Mouse (Mus musculus): ENCODE data around the gene Arvcf.

The Arvcf gene

DNA sequence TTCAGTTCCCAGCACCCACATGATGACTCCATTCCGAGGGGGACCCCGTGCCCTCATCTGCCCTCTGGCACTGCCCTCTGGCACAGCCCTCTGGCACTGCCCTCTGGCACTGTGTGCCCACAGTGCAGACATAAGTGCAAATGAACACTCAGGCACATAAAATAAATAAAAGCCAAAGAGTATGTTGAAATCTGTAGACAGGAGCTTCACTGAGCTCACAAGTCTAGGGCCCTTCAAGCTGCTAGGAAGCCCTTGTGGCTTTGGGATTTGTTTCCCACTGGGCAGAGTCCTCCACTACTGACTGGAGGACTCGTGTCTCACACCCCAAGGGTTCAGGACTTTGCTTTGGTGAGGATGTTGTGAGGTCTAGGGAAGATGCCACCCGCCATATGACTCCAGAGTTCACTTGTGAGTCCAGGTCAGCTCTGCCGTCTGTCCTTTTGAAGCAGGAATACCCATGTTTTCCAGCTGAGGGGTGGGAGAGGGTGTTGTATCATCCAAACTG, 80.1 kb downstream of the Arvcf start:
- DNase-seq (ENCODE audit: low read depth, low spot score) = no peak

GRCm38 (mm10) chr16:18428516-18429042, 80.6 kb downstream of the Arvcf start:
- no peak for DNase-seq (ENCODE audit: low read depth, low spot score)

DNA sequence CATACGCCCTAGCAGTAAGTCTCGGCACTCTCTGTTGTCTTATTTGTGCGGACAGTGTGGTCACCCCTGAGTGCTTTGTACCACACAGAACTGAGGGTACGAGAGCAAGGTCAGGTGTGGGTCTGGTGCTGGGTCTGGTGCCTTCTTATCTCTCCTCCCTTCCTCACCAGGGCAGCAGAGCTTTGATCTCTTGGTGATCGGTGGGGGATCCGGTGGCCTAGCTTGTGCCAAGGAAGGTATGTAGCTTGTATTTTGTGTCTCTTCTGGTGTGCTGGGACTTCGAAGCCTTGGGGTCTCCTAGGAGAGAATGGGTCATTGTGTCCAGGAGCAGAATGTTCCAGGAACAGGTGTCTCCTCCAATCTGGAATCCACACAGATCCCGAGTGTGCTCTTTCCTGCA, 81.7 kb downstream of the Arvcf start:
- DNase-seq (ENCODE audit: low read depth, low spot score) = no peak

DNA sequence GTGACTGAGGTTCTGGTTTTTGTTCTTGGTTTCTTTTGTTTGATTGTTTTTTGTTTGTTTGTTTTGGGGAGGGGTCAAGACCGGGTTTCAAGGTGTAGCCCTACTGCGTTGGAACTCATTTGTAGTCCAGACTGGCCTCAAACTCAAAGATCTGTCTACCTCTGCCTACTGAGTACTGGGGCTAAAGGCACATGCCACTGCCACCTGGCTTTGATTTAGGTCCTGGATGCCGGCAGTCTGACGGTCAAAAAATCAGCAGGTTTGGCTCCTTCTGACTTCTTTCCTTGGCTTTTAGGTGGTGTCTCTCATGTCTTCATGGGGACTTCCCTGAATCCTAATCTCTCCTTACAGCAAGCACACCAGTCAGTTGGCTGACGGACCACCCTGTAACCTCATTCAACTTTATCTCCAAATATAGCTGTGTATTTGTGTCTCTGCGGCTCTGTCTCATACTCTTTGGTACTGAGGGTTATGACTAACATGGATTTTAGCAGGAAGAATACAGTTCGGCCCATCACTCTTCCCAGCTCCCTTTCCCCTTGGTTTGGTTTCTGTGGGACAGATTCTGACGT, 82.7 kb downstream of the Arvcf start:
- DNase-seq (ENCODE audit: low read depth, low spot score) = no peak

DNA sequence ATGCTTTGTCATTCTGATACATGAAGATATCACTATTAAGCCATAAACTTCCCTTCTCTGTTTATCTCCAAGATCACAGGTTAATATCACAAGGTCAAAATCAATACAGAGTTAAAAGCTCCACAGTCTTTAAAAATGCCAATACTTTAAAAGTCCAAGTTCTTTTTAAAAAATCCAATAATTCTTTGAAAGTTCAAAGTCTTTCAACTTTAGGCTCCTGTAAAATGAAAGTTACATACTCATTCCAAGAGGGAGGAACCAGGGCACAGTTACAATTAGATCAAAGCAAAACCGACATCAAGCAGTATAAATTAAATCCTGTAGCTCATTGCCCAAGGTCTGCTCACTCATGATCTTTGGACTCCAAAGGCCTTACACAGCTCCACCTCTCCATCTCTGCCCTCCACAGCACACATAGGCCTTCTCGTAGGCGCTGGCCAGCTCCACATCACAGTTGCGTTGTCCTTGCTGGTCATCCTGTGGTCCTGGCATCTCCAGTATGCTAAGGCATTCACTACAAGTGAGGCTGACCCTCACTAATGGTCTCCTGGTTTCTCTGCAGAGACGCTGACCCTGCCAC, 85.4 kb downstream of the Arvcf start:
- no peak for DNase-seq (ENCODE audit: low read depth, low spot score)

DNA sequence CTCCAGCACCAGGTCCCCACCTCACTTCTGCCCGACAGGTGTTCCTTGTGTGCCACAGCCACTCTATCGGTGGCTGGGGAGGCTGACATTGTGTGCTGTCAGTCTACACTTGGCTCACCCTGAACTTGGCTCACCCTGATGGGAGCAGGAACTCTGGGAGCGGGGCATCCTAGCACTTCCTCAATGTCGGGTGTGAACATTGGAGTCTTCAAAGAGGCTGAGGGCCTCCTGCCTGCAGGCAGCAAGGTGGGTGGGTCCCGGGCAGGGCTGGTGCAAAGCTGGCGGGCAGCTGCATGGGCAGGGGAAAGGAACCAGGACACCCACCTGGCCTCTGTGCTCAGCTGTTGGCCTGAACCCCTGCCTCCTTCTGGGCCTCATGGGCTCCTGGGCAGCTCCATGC, 88.1 kb downstream of the Arvcf start:
- no peak for DNase-seq (ENCODE audit: low read depth, low spot score)

- peak; percentile 94 for DNase-seq (ENCODE audit: low read depth, low spot score)
These were observed 95.4 kb downstream of the Arvcf start for GRCm38 (mm10) chr16:18443385-18443841.

DNA sequence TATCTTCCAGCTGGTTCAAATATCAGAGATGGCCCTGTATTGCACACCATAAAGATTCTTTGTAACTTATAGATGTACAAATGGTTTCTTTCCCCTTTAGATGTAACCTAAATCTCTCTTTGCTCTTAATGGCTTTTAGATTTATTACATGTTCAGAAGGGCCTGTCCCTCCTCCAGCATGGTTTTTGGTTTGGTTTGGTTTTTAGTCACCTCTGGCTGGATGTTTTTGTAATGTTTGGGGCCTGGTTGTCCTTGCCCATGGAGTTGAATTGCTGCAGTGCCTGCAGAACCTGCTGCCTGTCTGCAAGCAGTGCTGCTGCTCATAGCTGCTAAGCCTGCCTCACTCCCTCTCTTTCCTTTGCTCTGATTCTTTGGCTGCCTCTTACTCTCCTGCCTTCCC, 99.3 kb downstream of the Arvcf start:
- DNase-seq (ENCODE audit: low read depth, low spot score) = no peak

DNA sequence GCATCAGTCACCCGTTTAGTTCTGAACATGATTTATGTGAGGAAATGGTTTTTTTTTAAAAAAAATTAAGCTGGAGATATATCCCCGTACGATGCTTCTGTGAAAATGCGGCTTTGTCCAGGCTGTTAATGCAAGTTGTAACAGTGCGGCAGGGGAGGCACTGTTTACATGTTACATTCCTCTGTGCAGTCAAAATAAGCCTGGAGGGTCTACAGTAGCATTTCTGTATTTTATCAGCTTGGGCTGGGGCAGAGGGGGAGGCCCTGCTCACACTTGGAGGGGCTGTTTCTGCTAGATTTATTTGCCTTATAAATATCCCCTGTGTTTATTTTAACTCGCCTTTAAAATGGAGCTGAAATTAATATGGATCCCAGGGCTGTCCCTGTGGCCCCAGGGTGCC, 100.1 kb downstream of the Arvcf start:
- DNase-seq (ENCODE audit: low read depth, low spot score) = no peak

GRCm38 (mm10) chr16:18449005-18449404, 101.0 kb downstream of the Arvcf start:
- DNase-seq (ENCODE audit: low read depth, low spot score) = no peak

GRCm38 (mm10) chr16:18451486-18452181, 103.7 kb downstream of the Arvcf start:
- peak; percentile 87 for DNase-seq (ENCODE audit: low read depth, low spot score)

- peak; percentile 82 for DNase-seq (ENCODE audit: low read depth, low spot score)
These were observed 104.4 kb downstream of the Arvcf start for GRCm38 (mm10) chr16:18452361-18452862.

- DNase-seq (ENCODE audit: low read depth, low spot score) = no peak
These were observed 105.9 kb downstream of the Arvcf start for GRCm38 (mm10) chr16:18453846-18454245.

- no peak for DNase-seq (ENCODE audit: low read depth, low spot score)
These were observed 107.4 kb downstream of the Arvcf start for GRCm38 (mm10) chr16:18455407-18455806.
